Mouse (Mus musculus) hindlimb bud, embryonic 11.5 days (tissue): Measurements from ENCODE around the gene Cotl1.

Experiments used
- DNase-seq: peaks from one replicate; pipeline ENCODE4 v3.0.0-alpha.2; 2012; ENCODE audit warnings: low read depth, low spot score; ENCODE audit errors: extremely low spot score

Cotl1 gene

GRCm38 (mm10) chr8:119819976-119820375 is 20.4 kb downstream of the Cotl1 start:
- DNase-seq = no peak

GRCm38 (mm10) chr8:119819316-119819715 is 21.0 kb downstream of the Cotl1 start:
- no peak for DNase-seq

- DNase-seq = no peak
Observed at GRCm38 (mm10) chr8:119817446-119817845, 22.9 kb downstream of the Cotl1 start.

GRCm38 (mm10) chr8:119816219-119816618 is 24.1 kb downstream of the Cotl1 start:
- no peak for DNase-seq

GRCm38 (mm10) chr8:119812650-119813431 is 27.5 kb downstream of the Cotl1 start:
- no peak for DNase-seq

- no peak for DNase-seq
Observed at GRCm38 (mm10) chr8:119811925-119812324, 28.4 kb downstream of the Cotl1 start.

- DNase-seq = no peak
Observed at GRCm38 (mm10) chr8:119810953-119811499, 29.3 kb downstream of the Cotl1 start.

- DNase-seq = no peak
Observed at GRCm38 (mm10) chr8:119810127-119810868, 30.0 kb downstream of the Cotl1 start.

GRCm38 (mm10) chr8:119809620-119810019 is 30.7 kb downstream of the Cotl1 start:
- no peak for DNase-seq

GRCm38 (mm10) chr8:119807687-119808086 is 32.7 kb downstream of the Cotl1 start:
- DNase-seq = no peak

- no peak for DNase-seq
Observed at GRCm38 (mm10) chr8:119806422-119807263, 33.7 kb downstream of the Cotl1 start.

- DNase-seq = no peak
Observed at GRCm38 (mm10) chr8:119805275-119805674, 35.1 kb downstream of the Cotl1 start.

GRCm38 (mm10) chr8:119802592-119802991 is 37.8 kb downstream of the Cotl1 start:
- no peak for DNase-seq

- no peak for DNase-seq
Observed at GRCm38 (mm10) chr8:119801168-119801567, 39.2 kb downstream of the Cotl1 start.

GRCm38 (mm10) chr8:119798965-119799264 is 41.4 kb downstream of the Cotl1 start:
- DNase-seq = no peak

- no peak for DNase-seq
Observed at GRCm38 (mm10) chr8:119798170-119798964, 42.0 kb downstream of the Cotl1 start.

- DNase-seq = no peak
Observed at GRCm38 (mm10) chr8:119795651-119796050, 44.7 kb downstream of the Cotl1 start.

- DNase-seq = no peak
Observed at GRCm38 (mm10) chr8:119794689-119795088, 45.7 kb downstream of the Cotl1 start.

GRCm38 (mm10) chr8:119791804-119792704 is 48.3 kb downstream of the Cotl1 start:
- no peak for DNase-seq
